Comparison of ENCODE assay signal across 11 mouse cellular contexts in the genomic region with DNA sequence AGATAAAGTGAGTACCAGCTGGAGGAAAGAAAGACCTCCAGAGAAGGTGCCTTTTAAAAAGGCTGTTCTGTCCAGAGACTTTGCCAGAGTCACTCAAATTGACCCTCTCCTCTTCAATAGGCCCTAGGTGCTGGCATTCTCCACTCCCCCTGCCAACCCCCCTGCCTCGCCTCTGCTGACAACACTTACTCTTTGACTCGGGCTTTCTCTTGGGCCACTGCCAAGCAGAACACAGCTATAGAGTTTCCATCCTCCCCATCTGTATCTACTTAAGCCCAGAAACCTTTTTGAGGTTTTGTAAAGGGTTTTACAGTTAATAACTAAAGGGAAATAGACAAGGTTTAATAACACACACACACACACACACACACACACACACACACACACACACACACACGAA.
A peak's percentile ranks its signal among the peaks of the same experiment; 100 is the strongest.
DNase-seq lines count a peak whose midpoint lies in the region; ATAC-seq and TF ChIP-seq lines count a peak whose summit lies in the region.
"Had no signal": no experiment of that assay in that cellular context is flagged by ENCODE, and none has a peak within 500 bp of the region (broad histone marks: within the 10 kb centered on the region; RNA-seq: fewer than 3 reads in every experiment).

No protein-coding gene starts in this region.

- no peaks in the 10 kb centered on the region for H3K9me3 ChIP-seq in heart, embryonic 13.5 days
- H3K9me3 ChIP-seq in embryonic facial prominence, embryonic 14.5 days (ENCODE audit: control insufficient read depth, low read length) = no peaks in the 10 kb centered on the region
- H3K9me3 ChIP-seq: kidney, embryonic 15.5 days; neural tube, embryonic 12.5 days had no signal

- H3K27me3 ChIP-seq in heart, embryonic 13.5 days (replicated peaks) = no peaks in the 10 kb centered on the region
- no peaks in the 10 kb centered on the region; the same call in 1 of the 2 replicates for H3K27me3 ChIP-seq in embryonic facial prominence, embryonic 14.5 days (replicated peaks; ENCODE audit: control insufficient read depth, insufficient read depth, low read length)
- no peaks in the 10 kb centered on the region for H3K27me3 ChIP-seq in thymus, adult 2 months (ENCODE audit: control insufficient read depth, insufficient read depth, low read length)
- H3K27me3 ChIP-seq: neural tube, embryonic 12.5 days had no signal

- peaks cover 19% of the 10 kb centered on the region for H3K4me1 ChIP-seq in heart, embryonic 13.5 days
- H3K4me1 ChIP-seq in embryonic facial prominence, embryonic 14.5 days (ENCODE audit: control insufficient read depth, insufficient read depth, low read length) = 0 out of 2 replicates have a peak, but pooled peaks cover 3% of the 10 kb centered on the region
- no peaks in the 10 kb centered on the region for H3K4me1 ChIP-seq in thymus, adult 2 months (replicated peaks; ENCODE audit: control insufficient read depth, insufficient read depth, low read length)
- H3K4me1 ChIP-seq: kidney, embryonic 15.5 days; neural tube, embryonic 12.5 days had no signal

- TF ChIP-seq POLR2A in thymus, adult 2 months (IDR thresholded peaks at IDR 0.05; ENCODE audit: control insufficient read depth, extremely low read depth, insufficient read depth, low read length, poor library complexity) = no peak

- intact Hi-C loops in heart, postnatal 25 days (cut with DNase I) = no loop called here
- intact Hi-C loops in left cerebral cortex, postnatal 4 days (cut with DNase I) = no loop called here

- H3K4me3 ChIP-seq in heart, embryonic 13.5 days = no peak overlapping the region
- H3K4me3 ChIP-seq in embryonic facial prominence, embryonic 14.5 days (ENCODE audit: low read depth, low read length) = no peak overlapping the region
- H3K4me3 ChIP-seq in thymus, adult 2 months (ENCODE audit: control insufficient read depth, insufficient read depth, low read length) = no peak overlapping the region
- H3K4me3 ChIP-seq: kidney, embryonic 15.5 days; neural tube, embryonic 12.5 days had no signal

- 0 out of 2 replicates have a peak overlapping the region, but pooled peaks have one; percentile 7 for H3K4me2 ChIP-seq in heart, embryonic 13.5 days
- H3K4me2 ChIP-seq in embryonic facial prominence, embryonic 14.5 days (ENCODE audit: low read depth, low read length) = no peak overlapping the region
- H3K4me2 ChIP-seq: kidney, embryonic 15.5 days; neural tube, embryonic 12.5 days had no signal

- no peak for ATAC-seq in heart, embryonic 13.5 days (ENCODE audit: extremely low read depth, insufficient number of reproducible peaks, low FRiP score, low TSS enrichment)
- peak; percentile 86; the same call in 1 of the 2 replicates for ATAC-seq in embryonic facial prominence, embryonic 14.5 days (ENCODE audit: low read depth)

- H3K36me3 ChIP-seq in heart, embryonic 13.5 days = no peaks in the 10 kb centered on the region
- H3K36me3 ChIP-seq in embryonic facial prominence, embryonic 14.5 days (ENCODE audit: control insufficient read depth, insufficient read depth, low read length) = no peaks in the 10 kb centered on the region
- H3K36me3 ChIP-seq in thymus, adult 2 months (ENCODE audit: control insufficient read depth, insufficient read depth, low read length) = no peaks in the 10 kb centered on the region
- H3K36me3 ChIP-seq: kidney, embryonic 15.5 days; neural tube, embryonic 12.5 days had no signal

- TF ChIP-seq CTCF in thymus, adult 2 months (IDR thresholded peaks at IDR 0.05; ENCODE audit: borderline replicate concordance, control insufficient read depth, extremely low read depth, insufficient read depth, low read length, poor library complexity) = no peak

- peak overlapping the region; percentile 62; the same call in 1 of the 2 replicates for H3K27ac ChIP-seq in heart, embryonic 13.5 days (replicated peaks)
- no peak overlapping the region for H3K27ac ChIP-seq in embryonic facial prominence, embryonic 14.5 days (replicated peaks; ENCODE audit: low read depth, low read length)
- H3K27ac ChIP-seq in thymus, adult 2 months (ENCODE audit: control insufficient read depth, insufficient read depth, low read length) = no peak overlapping the region
- H3K27ac ChIP-seq: kidney, embryonic 15.5 days; neural tube, embryonic 12.5 days had no signal

- WGBS in heart, embryonic 13.5 days = 32% methylated on average over 3 of the region's 3 CpGs
- WGBS in embryonic facial prominence, embryonic 14.5 days = 38% methylated on average over 3 of the region's 3 CpGs
- WGBS in thymus, adult 2 months = 22% methylated on average over 3 of the region's 3 CpGs

- H3K9ac ChIP-seq in heart, embryonic 13.5 days = no peak overlapping the region
- H3K9ac ChIP-seq in embryonic facial prominence, embryonic 14.5 days (ENCODE audit: low read depth, low read length) = no peak overlapping the region
- H3K9ac ChIP-seq: kidney, embryonic 15.5 days; neural tube, embryonic 12.5 days had no signal

- DNase-seq in heart, postnatal 25 days (ENCODE audit: low spot score) = no peak
- DNase-seq in left cerebral cortex, postnatal 4 days = peak; percentile 20
- DNase-seq in left cerebral cortex, adult 18-20 months (ENCODE audit: low spot score in 2 of 2) = no peak
- DNase-seq in NIH3T3 (ENCODE audit: low read depth) = peak; percentile 38
- DNase-seq in embryonic facial prominence, embryonic 14.5 days (ENCODE audit: low spot score) = peak; percentile 85
- no peak for DNase-seq in ovary, postnatal 14 days (ENCODE audit: low spot score)
- no peak for DNase-seq in thymus, adult 2 months
- DNase-seq: cerebellum, postnatal 25 days had no signal

Comparison
In these comparisons a context has a peak if more than half of its experiments do, and no peak if none do; other contexts are left out.
1. DNase-seq: peak in left cerebral cortex, postnatal 4 days (single experiment), NIH3T3 (single experiment) and embryonic facial prominence, embryonic 14.5 days (single experiment); none in heart, postnatal 25 days (single experiment), left cerebral cortex, adult 18-20 months (0 of 2), ovary, postnatal 14 days (single experiment) and thymus, adult 2 months (single experiment).